Mouse (Mus musculus) frontal cortex, adult 2 months (tissue): Measurements from ENCODE around the gene Hist1h2af. TPM values are rescaled to one million over a fixed set of nuclear protein-coding genes. Genes with fewer than 3 reads are reported as not detected.

Source experiments
- DNase-seq, 2 experiments: peaks; one replicate each; pipeline ENCODE4 v3.0.0; 2022; ENCODE audit warnings: low spot score in 1 of 2; ENCODE audit errors: extremely low spot score in 1 of 2
- polyA plus RNA-seq: library from polyadenylated mRNA; depleted of rRNA; stranded (reverse); fragments of >200 nt; gene quantifications from 2 replicates; pipeline ENCODE4 v1.2.3, GENCODE M21; 2012; rRNA removed

Hist1h2af gene
- 3.9 and 9.2 TPM in 2 replicates for polyA plus RNA-seq

DNA sequence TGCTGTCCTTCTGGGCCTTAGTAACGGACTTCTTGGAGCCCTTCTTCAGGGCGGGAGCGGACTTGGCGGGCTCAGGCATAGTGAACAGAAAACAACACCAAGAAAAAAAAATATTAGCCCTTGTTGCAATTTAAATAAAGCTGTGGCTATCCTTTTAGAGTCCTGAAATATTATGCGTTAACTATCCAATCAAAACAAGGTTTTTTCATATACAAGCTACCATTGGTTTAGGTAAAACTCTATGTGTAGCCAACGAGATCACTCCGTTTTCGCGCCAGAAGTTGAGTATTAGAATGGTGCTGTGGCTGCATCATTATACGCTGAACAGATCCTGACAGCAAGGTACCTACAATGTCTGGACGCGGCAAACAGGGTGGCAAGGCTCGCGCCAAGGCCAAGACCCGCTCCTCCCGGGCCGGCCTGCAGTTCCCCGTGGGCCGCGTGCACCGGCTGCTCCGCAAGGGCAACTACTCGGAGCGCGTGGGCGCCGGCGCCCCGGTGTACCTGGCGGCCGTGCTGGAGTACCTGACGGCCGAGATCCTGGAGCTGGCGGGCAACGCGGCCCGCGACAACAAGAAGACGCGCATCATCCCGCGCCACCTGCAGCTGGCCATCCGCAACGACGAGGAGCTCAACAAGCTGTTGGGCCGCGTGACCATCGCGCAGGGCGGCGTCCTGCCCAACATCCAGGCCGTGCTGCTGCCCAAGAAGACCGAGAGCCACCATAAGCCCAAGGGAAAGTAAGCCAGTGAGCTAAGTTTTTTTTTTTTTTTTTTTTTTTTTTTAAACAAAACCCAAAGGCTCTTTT, at the start of gene Hist1h2af:
Gene Hist1h2af, plus strand, starts transcription at position 347 of the 808 bp plus-strand sequence.
- peak; percentile 73 to 87 for DNase-seq

- DNase-seq: no peak
These were observed 48.4 kb upstream of the Hist1h2af start for GRCm38 (mm10) chr13:23485271-23485670.

GRCm38 (mm10) chr13:23488400-23489322, 45.0 kb upstream of the Hist1h2af start, which contains the start of gene Btn2a2:
Gene Btn2a2, minus strand, starts transcription at chr13:23488857.
- DNase-seq: peak; percentile 69 to 83

- DNase-seq: peak; percentile 20 to 50
These were observed 42.8 kb upstream of the Hist1h2af start for GRCm38 (mm10) chr13:23490863-23491262.

DNA sequence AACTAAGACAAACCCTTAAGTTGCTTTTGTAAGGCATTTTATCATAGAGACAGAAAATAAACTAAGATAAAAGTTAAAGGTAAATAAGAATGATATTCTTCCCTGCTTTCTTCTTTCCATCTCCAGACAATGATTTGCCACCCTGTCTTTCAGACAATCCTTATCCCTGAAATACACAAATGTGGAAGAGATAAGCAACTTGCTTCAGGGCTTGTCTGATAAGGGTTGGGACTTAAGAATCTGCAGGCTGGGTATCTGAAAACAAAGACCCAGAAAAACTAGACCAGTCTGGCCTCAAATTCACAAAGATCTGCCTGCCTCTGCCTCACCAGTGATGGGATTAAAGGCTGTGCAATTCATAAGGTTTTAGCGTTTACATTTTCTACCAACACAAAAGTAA, 42.4 kb upstream of the Hist1h2af start:
- DNase-seq: no peak

GRCm38 (mm10) chr13:23491990-23492389, 41.7 kb upstream of the Hist1h2af start:
- no peak for DNase-seq

- DNase-seq: no peak
These were observed 38.2 kb upstream of the Hist1h2af start for GRCm38 (mm10) chr13:23495526-23495925.

DNA sequence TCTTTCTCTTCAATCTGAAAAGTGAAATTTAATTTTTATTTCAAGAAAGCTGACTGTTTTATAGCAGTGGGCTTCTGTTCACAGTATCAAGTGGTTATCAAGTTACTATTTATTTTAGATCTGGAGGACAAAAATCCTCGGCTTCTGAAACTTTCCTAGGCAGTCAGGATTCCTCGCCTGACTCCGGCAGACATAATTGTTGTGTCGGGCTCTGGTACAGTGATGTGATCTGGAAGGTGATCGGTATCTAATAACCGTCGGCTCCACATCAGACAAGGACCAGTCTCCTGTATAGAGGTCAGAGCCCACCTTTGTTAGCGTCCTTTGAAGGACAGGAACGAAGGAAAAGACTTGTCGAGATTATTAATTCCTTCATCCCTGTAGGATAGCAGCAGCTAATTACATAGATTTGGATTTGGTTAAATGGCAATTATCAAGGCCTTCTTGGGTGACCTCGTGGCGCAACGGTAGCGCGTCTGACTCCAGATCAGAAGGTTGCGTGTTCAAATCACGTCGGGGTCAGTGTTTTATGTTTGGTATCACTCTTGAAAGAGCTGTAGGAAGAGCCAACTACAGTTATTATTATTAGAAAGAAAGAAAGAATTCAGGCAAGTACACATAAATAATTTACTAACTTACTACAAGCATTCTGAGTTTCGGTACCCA, 35.9 kb upstream of the Hist1h2af start:
- DNase-seq: peak in 1 of 2 experiments; percentile 73

DNA sequence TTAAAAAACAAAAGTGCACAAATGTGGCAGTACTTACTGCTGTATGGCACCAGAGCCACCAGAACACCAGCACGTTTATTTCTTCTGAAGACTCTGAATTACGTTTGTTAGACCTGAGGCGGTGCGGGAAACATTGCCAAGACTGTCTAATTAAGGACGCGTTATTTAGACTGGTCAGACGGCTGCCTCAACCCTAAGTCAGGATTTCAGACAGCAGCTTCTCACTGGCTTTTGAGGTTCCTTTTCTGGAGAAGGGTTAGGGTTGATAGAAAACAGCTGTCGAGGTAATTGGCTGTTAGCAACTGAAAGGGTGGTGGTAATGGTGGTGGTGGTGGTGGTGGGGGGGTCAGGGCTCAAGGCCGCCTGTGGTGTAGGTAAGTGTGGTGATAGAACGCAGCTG, 35.1 kb upstream of the Hist1h2af start:
- DNase-seq: no peak

GRCm38 (mm10) chr13:23499943-23500342, 33.8 kb upstream of the Hist1h2af start:
- DNase-seq: no peak

DNA sequence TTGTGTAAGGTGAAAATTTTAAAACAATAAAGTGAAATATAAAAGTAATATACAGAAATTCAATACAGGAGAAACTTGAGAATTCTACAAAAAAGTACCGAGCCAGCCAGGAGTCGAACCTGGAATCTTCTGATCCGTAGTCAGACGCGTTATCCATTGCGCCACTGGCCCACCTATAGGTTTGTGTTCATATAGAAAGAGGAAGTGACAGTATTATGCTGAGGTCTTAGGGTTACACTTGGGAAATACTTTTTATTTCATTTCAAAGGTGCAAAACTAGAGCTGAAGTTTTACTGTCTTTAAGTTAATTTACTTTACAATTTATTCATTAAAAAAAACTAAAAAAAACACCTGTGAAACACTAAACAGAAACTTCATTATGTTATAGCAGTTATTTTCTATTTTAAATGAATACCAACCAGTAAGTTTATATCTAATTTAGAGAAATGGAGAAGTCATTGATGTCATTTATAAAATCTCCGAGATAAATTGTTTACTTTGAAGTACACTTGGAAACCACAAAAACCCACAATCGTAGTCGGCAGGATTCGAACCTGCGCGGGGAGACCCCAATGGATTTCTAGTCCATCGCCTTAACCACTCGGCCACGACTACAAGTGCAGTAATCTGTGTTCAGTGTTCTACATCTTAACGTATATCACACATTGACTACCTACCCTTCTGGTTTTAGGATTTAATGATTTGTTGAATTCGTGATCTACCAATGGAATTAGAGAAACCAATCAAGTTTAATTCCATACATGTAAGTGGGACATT, 33.1 kb upstream of the Hist1h2af start:
- DNase-seq: peak in 1 of 2 experiments; percentile 93

- DNase-seq: no peak
These were observed 32.2 kb upstream of the Hist1h2af start for GRCm38 (mm10) chr13:23501511-23501910.

- no peak for DNase-seq
These were observed 31.6 kb upstream of the Hist1h2af start for GRCm38 (mm10) chr13:23502031-23502567.

- DNase-seq: no peak
These were observed 30.8 kb upstream of the Hist1h2af start for GRCm38 (mm10) chr13:23502916-23503315.

DNA sequence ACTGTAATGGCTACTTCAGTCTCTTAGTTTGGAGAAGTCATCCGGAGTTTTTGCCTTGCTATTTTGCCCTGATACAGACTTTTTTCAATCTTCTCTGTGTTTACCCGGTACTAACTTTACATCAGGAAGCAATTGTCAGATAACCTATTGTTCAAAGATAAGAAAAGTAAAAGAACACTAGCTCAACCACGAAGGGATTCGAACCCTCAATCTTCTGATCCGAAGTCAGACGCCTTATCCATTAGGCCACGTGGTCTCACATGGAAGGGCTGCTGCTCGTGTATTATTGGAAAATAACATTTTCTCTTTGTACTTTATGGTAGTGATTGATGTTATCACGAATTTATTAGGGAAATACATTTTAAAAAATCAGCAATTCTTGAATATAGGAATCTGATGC, 29.9 kb upstream of the Hist1h2af start:
- peak in 1 of 2 experiments; percentile 91 for DNase-seq

- no peak for DNase-seq
These were observed 27.9 kb upstream of the Hist1h2af start for GRCm38 (mm10) chr13:23505662-23506345.

DNA sequence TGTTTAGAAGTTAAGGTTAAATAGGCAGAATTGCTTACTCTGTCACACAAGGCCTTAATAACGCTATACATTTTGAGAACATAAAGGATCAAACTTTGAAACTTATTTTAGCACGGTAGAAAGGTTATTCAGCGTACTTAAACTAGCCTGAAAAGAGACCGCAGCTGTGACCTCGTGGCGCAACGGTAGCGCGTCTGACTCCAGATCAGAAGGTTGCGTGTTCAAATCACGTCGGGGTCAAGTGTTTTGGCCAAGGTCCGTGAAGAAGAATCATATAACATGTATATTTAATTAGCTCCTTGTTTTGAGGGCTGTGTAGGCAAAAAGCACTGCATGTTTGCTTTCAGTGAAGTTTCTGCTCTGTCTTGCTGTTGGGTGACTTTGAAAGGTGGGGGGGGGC, 27.4 kb upstream of the Hist1h2af start:
- DNase-seq: no peak

DNA sequence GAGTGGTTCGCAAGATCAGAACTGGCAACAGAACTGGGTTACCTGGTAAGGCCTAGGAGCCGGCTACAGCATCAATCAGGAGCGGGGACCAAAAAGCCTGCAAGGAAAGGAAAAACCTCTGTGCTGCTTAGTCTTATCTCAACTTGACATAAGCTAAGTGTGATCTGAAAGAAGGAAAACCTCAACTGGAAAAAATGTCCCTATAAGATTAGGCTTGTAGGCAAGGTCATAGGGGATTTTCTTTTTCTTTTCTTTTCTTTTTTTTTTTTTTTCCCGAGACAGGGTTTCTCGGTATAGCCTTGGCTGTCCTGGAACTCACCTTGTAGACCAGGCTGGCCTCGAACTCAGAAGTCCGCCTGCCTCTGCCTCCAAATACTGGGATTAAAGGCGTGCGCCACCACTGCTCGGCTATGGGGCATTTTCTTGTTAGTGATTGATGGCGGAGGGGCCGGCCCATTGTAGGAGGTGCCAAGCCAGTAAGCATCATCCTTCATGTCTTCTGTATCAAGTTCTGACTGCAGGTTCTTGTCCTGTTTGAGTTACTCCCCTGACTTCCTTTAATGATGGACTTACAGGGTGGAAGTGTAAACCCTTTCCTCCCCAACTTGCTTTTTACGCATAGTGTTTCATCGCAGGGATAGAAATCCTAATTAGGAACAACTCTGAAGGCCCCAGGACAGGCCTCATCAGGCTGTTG, 26.7 kb upstream of the Hist1h2af start:
- no peak for DNase-seq
